Mouse (Mus musculus) spleen, postnatal 4 days (tissue): ENCODE results near the gene Inha.
A peak's percentile ranks its signal among the peaks of the same experiment; 100 is the strongest.

Source experiments
- DNase-seq, 2 experiments: peaks; one replicate each; pipeline ENCODE4 v3.0.0; 2022; ENCODE audit warnings: low spot score in 2 of 2

Gene Inha

DNA sequence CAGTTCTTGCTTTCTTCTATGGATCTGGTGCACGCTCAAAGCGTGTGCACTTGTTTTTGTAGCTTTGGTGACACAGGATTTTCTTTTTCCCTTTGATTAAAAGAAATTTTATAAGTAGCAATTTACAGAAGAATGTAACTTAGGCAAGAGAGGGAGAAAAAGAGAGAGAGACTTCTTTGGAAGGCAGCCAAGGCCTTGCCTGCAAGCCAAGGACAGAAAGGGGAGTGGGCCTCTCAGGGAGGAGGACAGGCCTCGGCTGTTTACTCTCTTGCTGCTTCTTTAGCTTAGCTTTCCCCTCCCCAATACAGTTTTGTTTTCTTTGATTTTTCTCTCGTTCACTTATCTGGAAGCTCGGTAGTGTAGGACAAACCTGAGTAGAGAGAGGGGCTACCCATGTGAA is 12.7 kb downstream of the Inha start:
- no peak for DNase-seq

GRCm38 (mm10) chr1:75521321-75522031 is 14.6 kb downstream of the Inha start, which contains the start of gene Stk11ip:
Stk11ip (plus strand) TSS chr1:75521529.
- DNase-seq, result peak; percentile 87 to 94

DNA sequence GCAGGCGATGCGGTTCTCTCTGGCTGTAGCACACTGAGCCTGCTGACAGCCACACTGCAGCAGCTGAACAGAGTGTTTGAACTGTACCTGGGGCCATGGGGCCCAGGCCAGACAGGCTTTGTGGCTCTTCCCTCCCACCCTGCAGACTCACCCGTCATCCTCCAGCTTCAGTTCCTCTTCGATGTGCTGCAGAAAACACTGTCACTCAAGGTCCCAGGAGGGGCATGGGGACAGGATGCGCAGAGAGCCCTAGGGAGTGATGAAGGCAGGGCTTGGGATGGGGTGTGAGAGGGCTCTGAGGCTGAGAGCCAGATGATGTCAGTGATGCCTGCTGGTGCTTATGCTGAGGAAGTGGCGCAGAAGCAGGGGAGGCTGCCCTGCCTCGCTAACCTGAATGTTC is 17.8 kb downstream of the Inha start:
- DNase-seq, result peak in 1 of 2 experiments; percentile 48

GRCm38 (mm10) chr1:75530546-75530945 is 23.7 kb downstream of the Inha start:
- no peak for DNase-seq

DNA sequence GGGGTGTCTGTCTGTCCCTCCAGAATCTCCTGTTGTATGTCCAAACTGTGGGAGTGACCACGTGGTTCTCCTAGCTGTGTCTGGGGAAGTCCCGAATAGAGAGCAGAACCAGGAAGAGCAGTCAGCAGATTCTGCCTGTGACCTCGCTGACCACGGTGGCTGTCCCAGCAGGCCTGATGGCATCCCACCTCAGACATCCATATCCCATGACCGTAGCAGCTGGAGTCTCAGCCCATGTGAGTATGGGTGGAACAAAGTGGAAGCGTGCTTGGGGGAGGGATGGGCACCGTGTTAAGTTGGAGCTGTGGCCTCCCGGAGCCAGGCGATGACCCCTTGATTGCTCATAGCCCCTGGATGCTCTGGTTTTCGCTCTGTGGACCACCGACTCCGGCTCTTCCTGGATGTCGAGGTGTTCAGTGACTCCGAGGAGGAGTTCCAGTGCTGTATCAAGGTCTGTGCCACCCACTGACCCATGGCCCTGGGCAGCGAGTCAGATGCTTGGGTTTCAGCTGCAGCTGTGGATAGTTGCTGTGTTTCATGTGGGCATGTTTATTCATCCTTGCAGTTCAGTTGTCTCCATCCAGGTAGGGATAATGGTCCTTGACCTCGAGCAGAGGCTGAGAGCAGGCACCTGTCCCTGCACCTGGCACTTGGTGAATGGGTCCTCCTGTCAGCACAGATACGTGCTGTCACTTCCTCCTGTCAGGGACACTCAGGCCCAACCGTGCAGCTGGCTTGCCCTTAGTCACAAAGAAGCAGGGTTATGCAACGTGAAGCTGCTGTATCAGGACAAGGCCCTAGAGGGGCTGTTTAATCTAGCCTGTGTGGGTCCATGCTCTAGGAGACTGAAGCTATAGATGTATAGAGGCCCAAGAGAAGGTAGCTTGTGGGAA is 25.6 kb downstream of the Inha start:
- peak in 1 of 2 experiments; percentile 54 for DNase-seq

DNA sequence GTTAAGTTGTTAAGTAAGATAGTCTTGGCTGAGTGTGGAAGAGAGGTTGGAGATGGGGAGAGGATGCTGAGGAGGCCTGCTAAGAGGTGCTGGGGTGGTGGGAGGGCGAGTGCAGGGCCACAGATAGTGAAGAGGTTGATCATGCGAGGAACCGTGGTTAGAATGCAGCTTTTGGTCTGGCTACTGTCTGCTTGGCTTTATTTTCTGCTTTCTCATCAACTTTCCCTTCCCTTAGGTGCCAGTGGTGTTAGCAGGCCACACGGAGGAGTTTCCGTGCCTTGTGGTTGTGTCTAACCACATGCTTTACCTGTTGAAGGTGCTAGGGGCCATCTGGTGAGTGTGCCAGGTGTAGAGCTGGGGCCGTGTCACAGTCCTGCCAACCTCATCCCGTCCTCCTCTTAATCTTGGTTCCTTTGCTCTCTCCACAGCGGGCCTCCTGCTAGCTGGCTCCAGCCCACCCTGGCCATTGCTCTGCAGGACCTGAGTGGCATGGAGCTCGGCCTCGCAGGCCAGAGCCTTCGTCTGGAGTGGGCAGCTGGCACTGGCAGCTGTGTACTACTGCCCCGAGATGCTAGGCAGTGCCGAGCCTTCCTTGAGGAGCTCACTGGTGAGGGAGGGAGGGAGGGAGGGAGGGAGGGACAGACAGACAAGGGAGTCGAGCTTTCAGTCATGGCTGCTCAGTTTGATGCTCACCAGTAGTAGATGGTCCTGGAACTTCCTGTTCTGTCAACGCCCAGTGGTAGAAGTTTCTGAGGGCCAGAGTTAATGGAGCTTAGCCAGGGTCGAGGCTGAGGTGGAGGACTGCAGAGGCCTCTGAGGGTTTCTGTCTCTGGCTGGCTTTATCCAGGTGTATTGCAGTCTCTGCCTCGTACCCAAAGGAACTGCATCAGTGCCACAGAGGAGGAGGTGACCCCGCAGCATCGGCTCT is 26.7 kb downstream of the Inha start:
- DNase-seq, result peak in 1 of 2 experiments; percentile 49

- no peak for DNase-seq
Measured at GRCm38 (mm10) chr1:75537587-75537986, 30.7 kb downstream of the Inha start.

DNA sequence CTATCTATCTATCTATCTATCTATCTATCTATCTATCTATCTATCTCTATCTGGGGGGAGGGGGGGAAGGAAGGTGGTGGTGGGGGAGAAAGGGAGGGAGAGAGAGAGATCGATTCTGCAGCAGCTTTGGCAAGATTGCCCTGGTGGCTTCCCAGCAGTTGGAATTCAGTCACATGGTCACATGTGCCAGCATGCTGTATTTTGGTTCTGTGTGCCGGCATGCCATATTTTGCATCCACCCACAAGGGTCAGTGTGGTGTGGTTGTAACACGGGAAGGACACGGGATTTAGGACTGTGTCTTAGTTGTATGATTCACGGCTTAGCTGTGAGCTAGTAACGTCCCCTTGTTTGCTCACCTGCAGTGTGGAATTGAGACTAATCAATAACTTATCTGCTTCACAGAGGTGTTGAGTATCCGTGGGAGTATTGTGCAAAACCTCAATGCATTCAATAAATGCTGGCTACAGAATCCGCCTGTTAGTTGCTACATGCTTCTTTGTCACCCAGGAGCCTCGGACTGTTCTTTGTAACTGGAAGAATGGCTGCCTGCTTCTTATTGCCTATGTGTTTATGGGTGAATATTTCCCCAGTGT is 31.8 kb downstream of the Inha start:
- DNase-seq, result no peak

GRCm38 (mm10) chr1:75541496-75541895 is 34.6 kb downstream of the Inha start:
- DNase-seq, result no peak

GRCm38 (mm10) chr1:75544351-75544750 is 37.5 kb downstream of the Inha start:
- no peak for DNase-seq

- DNase-seq, result no peak
Measured at GRCm38 (mm10) chr1:75545965-75546956, 39.4 kb downstream of the Inha start, which contains the start of gene Slc4a3. Slc4a3 (plus strand) TSS chr1:75546266.

DNA sequence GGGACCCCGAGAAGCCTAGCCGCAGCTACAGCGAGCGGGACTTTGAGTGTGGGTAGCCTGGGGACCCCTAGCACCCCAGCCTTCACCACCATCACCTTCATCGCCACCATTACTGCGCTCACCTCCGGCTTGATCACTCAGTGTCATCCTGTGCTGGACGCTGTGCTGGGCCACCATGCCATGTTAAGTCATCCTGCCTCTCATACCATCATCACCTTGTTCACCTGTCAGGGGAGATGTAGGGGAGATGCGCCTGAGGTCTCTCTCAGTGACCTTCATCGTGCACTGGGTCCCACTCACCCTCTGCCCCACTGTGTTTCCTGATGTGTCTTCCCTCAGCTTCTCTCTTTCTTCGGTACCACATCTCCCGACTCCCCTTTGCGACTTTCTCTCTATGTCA is 40.5 kb downstream of the Inha start:
- no peak for DNase-seq

DNA sequence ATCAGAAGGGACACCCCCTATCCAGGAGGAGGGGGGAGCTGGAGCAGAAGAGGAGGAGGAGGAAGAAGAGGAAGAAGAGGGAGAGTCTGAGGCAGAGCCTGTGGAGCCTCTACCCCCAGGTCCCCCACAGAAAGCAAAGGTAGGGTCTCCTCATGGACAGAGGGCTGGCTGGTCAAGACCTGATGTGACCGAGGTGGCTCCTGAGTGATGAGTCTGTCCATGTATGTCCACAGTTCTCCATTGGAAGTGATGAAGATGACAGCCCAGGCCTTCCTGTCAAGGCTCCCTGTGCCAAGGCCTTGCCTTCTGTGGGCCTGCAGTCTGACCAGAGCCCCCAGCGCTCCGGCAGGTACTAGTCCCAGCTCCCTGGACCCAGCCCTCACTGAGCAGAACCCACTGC is 41.2 kb downstream of the Inha start:
- no peak for DNase-seq

GRCm38 (mm10) chr1:75548871-75549270 is 42.0 kb downstream of the Inha start:
- no peak for DNase-seq

DNA sequence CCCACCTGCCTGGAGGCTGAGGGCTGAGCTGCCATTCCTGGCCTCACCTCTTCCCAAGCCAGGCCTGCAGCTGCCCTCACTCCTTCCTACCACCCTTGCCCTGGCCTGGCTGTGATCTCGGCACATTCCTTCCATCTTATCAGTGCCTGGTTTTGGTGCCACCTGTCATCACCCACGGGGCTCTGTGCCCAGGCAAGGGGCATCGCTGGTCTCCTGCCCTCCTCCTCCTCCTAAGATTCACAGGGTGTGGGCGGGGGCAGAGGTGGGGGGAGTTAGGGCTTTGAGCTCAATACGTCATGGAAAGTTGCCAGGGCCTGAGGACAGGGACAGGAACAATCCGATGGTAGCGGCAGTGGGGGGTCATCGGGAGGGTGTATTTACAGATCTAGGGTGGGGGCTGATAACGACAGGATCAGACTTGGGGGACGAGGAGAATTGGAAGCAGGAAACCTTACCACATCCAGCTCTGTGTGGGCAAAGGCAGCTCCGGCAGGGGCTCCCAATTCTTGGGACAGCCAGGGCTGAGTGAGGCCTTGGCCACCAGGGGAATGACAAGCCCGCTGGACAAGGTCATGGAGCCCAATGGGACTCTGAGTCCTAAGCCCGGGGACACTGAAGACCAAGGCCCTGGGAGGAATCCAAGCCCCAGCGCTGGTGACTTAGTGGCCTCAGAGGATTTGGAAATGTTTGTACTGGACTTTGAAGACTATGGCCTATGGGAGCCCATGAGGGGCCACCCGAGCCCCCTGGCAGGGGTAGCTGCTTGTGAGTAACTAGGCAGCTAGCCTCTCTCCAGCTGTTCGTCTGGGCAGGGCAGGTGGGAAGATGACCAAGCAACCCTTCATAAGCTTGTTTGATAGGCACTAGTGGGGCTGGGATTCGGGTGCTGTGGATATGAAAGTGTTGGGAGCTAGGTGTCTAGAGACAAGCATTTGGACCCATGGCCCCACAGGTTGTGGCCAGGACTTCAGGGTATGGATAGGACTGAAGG is 42.7 kb downstream of the Inha start:
- no peak for DNase-seq

DNA sequence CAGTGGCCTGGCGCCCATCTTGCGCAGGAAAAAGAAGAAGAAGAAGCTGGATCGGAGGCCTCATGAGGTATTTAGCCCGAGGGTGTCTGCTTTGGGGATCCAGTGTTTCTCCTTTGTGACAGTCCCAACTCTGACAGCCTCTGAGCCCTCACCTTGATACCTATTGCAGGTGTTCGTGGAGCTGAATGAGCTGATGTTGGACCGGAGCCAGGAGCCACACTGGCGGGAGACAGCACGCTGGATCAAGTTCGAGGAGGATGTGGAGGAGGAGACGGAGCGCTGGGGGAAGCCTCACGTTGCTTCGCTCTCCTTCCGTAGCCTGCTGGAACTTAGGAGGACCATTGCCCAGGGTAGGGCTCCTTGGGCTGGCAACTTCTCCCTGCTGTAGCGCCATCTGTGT is 43.7 kb downstream of the Inha start:
- DNase-seq, result no peak

DNA sequence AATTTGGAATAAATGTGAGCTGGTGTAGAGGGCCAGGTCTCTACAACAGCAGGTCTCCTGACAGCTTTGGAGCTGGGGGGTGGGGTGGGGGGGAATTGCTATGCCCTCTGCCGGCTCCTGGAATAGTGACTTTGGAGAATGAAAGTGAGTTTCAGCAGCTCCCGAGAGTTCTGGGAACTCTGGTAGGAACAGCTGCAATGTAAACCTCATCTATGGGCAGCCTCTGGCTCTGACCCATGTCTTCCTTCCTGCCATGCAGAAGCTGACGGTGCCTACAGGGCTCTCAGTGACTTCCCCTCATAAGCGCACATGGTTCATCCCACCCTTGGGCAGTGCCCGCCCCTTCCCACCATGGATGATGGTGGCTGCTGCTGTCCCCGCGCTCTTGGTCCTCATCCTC is 48.8 kb downstream of the Inha start:
- DNase-seq, result no peak

DNA sequence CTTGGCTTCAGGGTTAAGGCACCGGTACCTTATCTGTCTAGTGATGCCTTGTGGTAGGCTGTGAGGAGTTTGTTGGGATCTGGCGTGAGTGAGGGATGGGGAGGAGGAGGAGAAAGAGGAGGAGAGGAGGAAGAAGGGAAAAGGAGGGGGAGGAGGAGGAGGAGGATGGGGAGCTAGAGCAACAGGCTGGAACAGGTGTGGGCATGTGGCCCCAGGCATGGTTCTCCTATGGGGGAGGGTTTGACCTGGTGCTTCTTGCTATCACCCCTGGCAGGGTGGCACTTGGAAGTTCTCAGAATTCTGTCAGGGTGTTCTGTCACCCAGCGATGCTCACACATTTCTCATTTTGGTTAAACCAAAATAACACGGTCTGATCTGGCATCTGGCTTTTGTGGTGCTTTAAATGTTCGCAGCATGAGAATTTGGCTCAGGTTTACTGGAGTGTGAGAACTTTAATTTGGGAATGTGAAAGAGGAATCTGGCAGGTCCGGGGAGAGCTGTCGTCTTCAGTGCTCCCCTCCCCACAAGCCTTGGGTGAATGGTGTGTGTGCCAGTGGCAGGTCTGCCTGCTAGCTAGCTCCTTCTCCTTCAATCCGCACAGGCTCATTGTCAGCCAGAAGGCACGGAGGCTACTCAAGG is 49.4 kb downstream of the Inha start:
- DNase-seq, result no peak
